Mouse (Mus musculus) layer of hippocampus, adult 9-11 months (tissue): ENCODE measurements at regions not wholly inside any gene's neighbourhood (a gene's known extent, or its start where the extent isn't known, plus 50 kb on each side); places are given as distances from the start of the nearest gene placed in this dataset.

Source experiments
- DNase-seq: peaks from one replicate; pipeline ENCODE4 v3.0.0; 2022

- DNase-seq = no peak
Observed at GRCm38 (mm10) chr3:156423100-156423499, 138.5 kb upstream of the Negr1 start.

- no peak for DNase-seq
Observed at GRCm38 (mm10) chr3:156455042-156455441, 106.6 kb upstream of the Negr1 start.

GRCm38 (mm10) chr3:156463299-156463698, 98.3 kb upstream of the Negr1 start:
- no peak for DNase-seq

GRCm38 (mm10) chr3:156465601-156466000, 96.0 kb upstream of the Negr1 start:
- no peak for DNase-seq

GRCm38 (mm10) chr3:156472665-156473064, 88.9 kb upstream of the Negr1 start:
- DNase-seq = no peak
